Mouse (Mus musculus) liver, embryonic 16.5 days (tissue): ENCODE data around the gene Hsd3b6. TPM values are rescaled to one million over a fixed set of nuclear protein-coding genes. Genes with fewer than 3 reads are reported as not detected.

Source experiments
- ATAC-seq: fragments of 200-750 bp; cut with Nextera tagmentation; 2 replicates; pipeline ENCODE4 v1.8.0; 2017; ENCODE audit warnings: low read depth, mild to moderate bottlenecking, moderate number of reproducible peaks, moderate library complexity
- H3K27ac ChIP-seq: fragments of 300-500 bp; sonication (generic); 2 replicates; pipeline ENCODE4 v1.5.1; 2014; ENCODE audit warnings: mild to moderate bottlenecking, low read length
- H3K27me3 ChIP-seq: fragments of 300-500 bp; sonication (generic); 2 replicates; pipeline ENCODE4 v1.6.1; 2014; ENCODE audit warnings: low read depth, low read length, mixed read lengths; ENCODE audit not compliant: control insufficient read depth, insufficient read depth
- H3K36me3 ChIP-seq: fragments of 300-500 bp; sonication (generic); 2 replicates; pipeline ENCODE4 v1.6.1; 2014; ENCODE audit warnings: mild to moderate bottlenecking; ENCODE audit not compliant: control insufficient read depth, insufficient read depth
- H3K4me1 ChIP-seq: fragments of 300-500 bp; sonication (generic); 2 replicates; pipeline ENCODE4 v1.6.1; 2014; ENCODE audit warnings: low read depth, low read length, mixed read lengths; ENCODE audit not compliant: control insufficient read depth
- H3K4me2 ChIP-seq: fragments of 300-500 bp; sonication (generic); 2 replicates; pipeline ENCODE4 v1.6.1; 2014; ENCODE audit warnings: low read depth, low read length, mixed read lengths
- H3K4me3 ChIP-seq: fragments of 300-500 bp; sonication (generic); 2 replicates; pipeline ENCODE4 v1.5.1; 2014; ENCODE audit warnings: low read depth, mild to moderate bottlenecking, low read length
- H3K9ac ChIP-seq: fragments of 300-500 bp; sonication (generic); 2 replicates; pipeline ENCODE4 v1.6.1; 2014; ENCODE audit warnings: low read depth, low read length
- H3K9me3 ChIP-seq: fragments of 300-500 bp; sonication (generic); replicated peaks from 2 replicates; pipeline ENCODE4 v1.6.1; 2016; ENCODE audit warnings: low read length; ENCODE audit not compliant: control insufficient read depth
- WGBS: fragments of 180-500 bp; shearing (Covaris S2); extraction: QIAGEN DNeasy Blood & Tissue Kit; methylation state at CpG from one replicate; pipeline ENCODE4 v1.1.7; 2014; ENCODE audit not compliant: insufficient replicate concordance; 5-methylcytosine and 5-hydroxymethylcytosine counted together
- polyA plus RNA-seq: library from polyadenylated mRNA; unstranded; fragments of >200 nt; fragmentation: Nextera tagmentation; extraction: Ambion mirVana; gene quantifications from 2 replicates; pipeline ENCODE4 v1.2.1, GENCODE M21; 2015

Gene Hsd3b6
- polyA plus RNA-seq: 4.2 and 5.3 TPM in 2 replicates

DNA sequence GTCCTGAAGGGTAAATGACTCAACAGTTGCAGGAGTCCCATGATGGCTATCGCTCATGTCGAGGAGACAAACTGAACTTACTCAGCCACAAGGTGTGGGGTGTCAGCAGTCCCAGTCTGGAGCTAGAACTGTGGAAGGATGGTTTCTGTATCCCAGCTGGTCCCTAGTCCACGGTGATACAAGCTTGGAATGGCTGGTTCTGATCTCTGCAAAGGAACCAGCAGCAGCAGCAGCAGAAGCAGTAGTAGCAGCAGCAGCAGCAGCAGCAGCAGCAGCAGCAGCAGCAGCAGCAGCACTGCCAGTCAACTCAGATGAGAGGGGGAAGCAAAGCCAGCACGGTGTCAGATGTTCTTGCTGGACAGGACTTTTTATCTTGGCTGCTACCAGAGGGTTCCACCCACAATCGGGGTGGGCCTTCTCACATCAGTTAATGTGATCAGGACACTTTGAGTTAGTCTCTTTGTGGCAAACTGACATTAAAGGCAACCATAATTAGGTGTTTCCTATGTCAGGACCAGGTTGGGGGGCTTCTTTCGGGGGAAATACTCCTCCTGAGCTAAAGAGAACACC lies at the start of gene Hsd3b6:
Hsd3b6 (minus strand) TSS at position 343 of the 570 bp plus-strand sequence.
- peak; percentile 54; the same call in 1 of the 2 replicates for ATAC-seq
- H3K27me3 ChIP-seq: no peaks in the 10 kb centered on the region
- no peaks in the 10 kb centered on the region for H3K9me3 ChIP-seq
- H3K4me3 ChIP-seq: no peak within 1 kb of the TSS
- no peaks in the 10 kb centered on the region; the same call in none of the 2 replicates for H3K4me1 ChIP-seq
- H3K36me3 ChIP-seq: no peaks in the 10 kb centered on the region
- H3K9ac ChIP-seq: no peak within 1 kb of the TSS
- no peak within 1 kb of the TSS for H3K27ac ChIP-seq
- no peak within 1 kb of the TSS for H3K4me2 ChIP-seq
- WGBS: 47% methylated on average over 6 of the region's 6 CpGs

DNA sequence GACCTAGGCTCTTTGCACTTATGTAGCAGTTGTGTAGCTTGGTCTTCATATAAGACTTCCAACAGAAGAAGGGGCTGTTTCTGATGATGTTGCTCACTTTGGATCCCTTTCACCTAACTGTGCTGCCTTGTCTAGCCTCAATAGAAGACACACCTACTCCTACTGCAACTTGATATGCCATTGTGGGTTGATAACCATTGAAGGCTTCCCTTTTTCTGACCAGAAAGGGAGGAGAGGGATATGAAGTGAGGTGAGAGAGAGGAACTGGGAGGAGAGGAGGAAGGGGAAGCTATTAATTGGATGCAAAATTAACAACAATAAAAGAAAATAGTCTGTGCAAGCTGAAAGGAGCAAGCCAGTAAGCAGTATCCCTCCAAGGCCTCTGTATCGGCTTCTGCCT lies 48.6 kb upstream of the Hsd3b6 start:
- WGBS: 65% methylated on average over 1 of the region's 1 CpGs
- Histone ChIP-seq H3K9me3 (no peaks in the 10 kb centered on the region), H3K9ac (no peak overlapping the region), H3K27me3 (no peaks in the 10 kb centered on the region), H3K4me3 (no peak overlapping the region), H3K4me2 (no peak overlapping the region), H3K36me3 (no peaks in the 10 kb centered on the region), H3K4me1 (peaks cover under 1% of the 10 kb centered on the region), H3K27ac (no peak overlapping the region)
- ATAC-seq: no peak

- Histone ChIP-seq H3K36me3 (no peaks in the 10 kb centered on the region), H3K27me3 (no peaks in the 10 kb centered on the region), H3K4me2 (peak within 1 kb of the TSS; percentile 19), H3K4me1 (peaks cover 6% of the 10 kb centered on the region), H3K9me3 (no peaks in the 10 kb centered on the region), H3K9ac (peak within 1 kb of the TSS; percentile 17; the same call in 1 of the 2 replicates), H3K4me3 (peak within 1 kb of the TSS; percentile 37), H3K27ac (peak within 1 kb of the TSS; percentile 51; the same call in 1 of the 2 replicates)
- ATAC-seq: no peak
- WGBS: 58% methylated on average over 3 of the region's 3 CpGs
Measured at GRCm38 (mm10) chr3:98859576-98859975, 45.3 kb upstream of the Hsd3b6 start, which contains the start of gene Hsd3b1. Gene Hsd3b1 (minus strand): TSS chr3:98859794.

DNA sequence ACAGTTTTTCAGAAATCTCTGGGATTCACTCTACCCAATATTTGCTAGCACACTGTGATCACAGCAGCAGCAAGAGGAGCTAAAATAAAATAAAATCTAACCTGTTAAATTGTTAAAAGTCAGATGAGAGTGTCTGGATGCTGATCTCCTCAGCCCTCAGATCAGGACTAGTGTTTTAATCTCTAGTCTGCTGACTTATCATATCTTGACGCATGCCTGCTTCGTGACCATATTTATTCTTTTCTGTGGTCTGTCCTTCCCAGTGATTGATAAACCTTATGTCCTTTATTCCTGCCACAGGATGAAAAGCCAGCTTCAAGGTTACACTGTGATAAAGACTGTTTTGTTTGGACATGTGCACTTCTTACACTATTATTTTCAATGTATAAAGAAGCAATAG lies 43.8 kb upstream of the Hsd3b6 start:
- peak overlapping the region; percentile 55 for H3K27ac ChIP-seq

DNA sequence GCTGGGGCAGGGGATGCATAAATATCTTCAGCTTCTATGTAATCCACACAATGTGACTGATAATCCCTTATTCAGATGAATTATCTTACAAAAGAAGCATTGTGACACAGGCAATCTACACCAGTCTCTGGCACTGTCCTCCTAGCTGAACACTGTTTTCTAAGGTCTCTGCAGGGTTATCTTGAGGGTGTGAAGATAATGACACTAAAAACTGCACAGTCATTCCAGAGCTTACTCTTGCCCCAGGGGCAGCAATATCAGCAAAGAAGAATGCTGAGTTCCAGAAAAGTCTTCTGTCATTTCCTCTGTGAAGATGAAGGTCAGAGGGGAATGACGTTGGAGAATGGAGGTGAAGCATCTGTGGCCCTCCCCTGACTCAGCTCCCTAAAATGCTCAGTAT lies 42.6 kb upstream of the Hsd3b6 start:
- no peaks in the 10 kb centered on the region for H3K9me3 ChIP-seq
- peak; percentile 67 for ATAC-seq
- WGBS: 5% methylated on average over 1 of the region's 1 CpGs
- peak overlapping the region; percentile 38; the same call in 1 of the 2 replicates for H3K4me2 ChIP-seq
- H3K27ac ChIP-seq: peak overlapping the region; percentile 68
- no peak overlapping the region; the same call in 1 of the 2 replicates for H3K4me3 ChIP-seq
- peaks cover 10% of the 10 kb centered on the region for H3K4me1 ChIP-seq
- H3K36me3 ChIP-seq: no peaks in the 10 kb centered on the region
- no peaks in the 10 kb centered on the region for H3K27me3 ChIP-seq
- no peak overlapping the region for H3K9ac ChIP-seq

More for the DNA sequence above, 43.8 kb upstream of the Hsd3b6 start:
- H3K4me3 ChIP-seq: no peak overlapping the region
- 32% methylated on average over 2 of the region's 2 CpGs for WGBS
- H3K27me3 ChIP-seq: no peaks in the 10 kb centered on the region
- H3K4me1 ChIP-seq: peaks cover 10% of the 10 kb centered on the region
- H3K9ac ChIP-seq: no peak overlapping the region
- H3K4me2 ChIP-seq: peak overlapping the region; percentile 27; the same call in 1 of the 2 replicates
- H3K9me3 ChIP-seq: no peaks in the 10 kb centered on the region
- ATAC-seq: no peak
- H3K36me3 ChIP-seq: no peaks in the 10 kb centered on the region

GRCm38 (mm10) chr3:98855160-98855559 lies 40.9 kb upstream of the Hsd3b6 start:
- peaks cover 10% of the 10 kb centered on the region for H3K4me1 ChIP-seq
- peak overlapping the region; percentile 43 for H3K4me2 ChIP-seq
- peak overlapping the region; percentile 39; the same call in 1 of the 2 replicates for H3K9ac ChIP-seq

DNA sequence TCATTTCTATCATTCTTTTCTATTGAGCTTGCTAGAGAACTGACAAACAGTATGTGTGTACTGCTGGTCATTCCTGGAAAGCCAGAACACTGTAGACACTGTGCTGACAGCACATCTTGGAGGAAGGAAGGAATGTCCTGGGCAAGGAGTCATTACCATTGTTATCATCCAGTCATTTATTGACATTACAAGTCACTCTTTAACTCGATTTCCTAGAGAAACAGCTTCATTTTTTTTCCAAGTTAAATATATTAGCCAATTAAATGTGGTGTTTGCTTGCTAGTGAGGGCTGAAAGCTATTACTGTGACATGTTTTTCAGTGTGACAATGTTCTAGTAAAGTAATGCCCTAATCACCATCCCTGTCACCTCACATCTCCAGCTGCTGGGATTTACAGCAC lies 39.4 kb upstream of the Hsd3b6 start:
- Histone ChIP-seq H3K36me3 (no peaks in the 10 kb centered on the region), H3K27ac (no peak overlapping the region), H3K27me3 (no peaks in the 10 kb centered on the region), H3K4me3 (no peak overlapping the region), H3K9ac (no peak overlapping the region), H3K4me2 (no peak overlapping the region), H3K9me3 (no peaks in the 10 kb centered on the region), H3K4me1 (peaks cover 10% of the 10 kb centered on the region)
- WGBS: 6% methylated on average over 1 of the region's 1 CpGs
- ATAC-seq: no peak

More at GRCm38 (mm10) chr3:98855160-98855559, 40.9 kb upstream of the Hsd3b6 start:
- H3K4me3 ChIP-seq: no peak overlapping the region
- ATAC-seq: peak; percentile 93
- 35% methylated on average over 3 of the region's 3 CpGs for WGBS
- H3K27ac ChIP-seq: peak overlapping the region; percentile 77
- H3K9me3 ChIP-seq: no peaks in the 10 kb centered on the region
- H3K27me3 ChIP-seq: no peaks in the 10 kb centered on the region
- no peaks in the 10 kb centered on the region for H3K36me3 ChIP-seq

DNA sequence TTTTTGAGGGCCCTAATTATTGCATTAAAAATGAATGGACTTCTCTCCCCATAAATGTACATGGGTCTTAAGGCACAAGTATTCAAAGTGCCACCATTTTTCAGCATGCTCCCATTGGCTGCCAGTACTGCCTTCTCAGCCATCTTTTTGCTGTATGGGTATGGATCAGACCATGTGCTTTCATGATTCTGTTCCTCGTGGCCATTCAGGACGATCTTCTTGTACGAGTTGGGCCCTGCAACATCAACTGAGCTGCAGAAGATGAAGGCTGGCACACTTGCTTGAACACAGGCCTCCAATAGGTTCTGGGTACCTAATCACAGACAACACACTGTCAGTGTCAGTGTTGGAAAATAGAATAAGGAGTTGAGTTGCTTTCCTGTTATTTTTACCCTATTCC lies 38.8 kb upstream of the Hsd3b6 start:
- H3K4me1 ChIP-seq: peaks cover 10% of the 10 kb centered on the region
- WGBS: 76% methylated on average over 3 of the region's 3 CpGs

GRCm38 (mm10) chr3:98852631-98853030 lies 38.4 kb upstream of the Hsd3b6 start:
- Histone ChIP-seq H3K9me3 (no peaks in the 10 kb centered on the region), H3K27ac (no peak overlapping the region), H3K4me2 (no peak overlapping the region), H3K4me3 (no peak overlapping the region), H3K27me3 (no peaks in the 10 kb centered on the region), H3K4me1 (peaks cover 8% of the 10 kb centered on the region), H3K36me3 (no peaks in the 10 kb centered on the region), H3K9ac (no peak overlapping the region)
- no peak for ATAC-seq
- 60% methylated on average over 6 of the region's 6 CpGs for WGBS

More for the DNA sequence above, 38.8 kb upstream of the Hsd3b6 start:
- no peak overlapping the region for H3K9ac ChIP-seq
- no peak overlapping the region for H3K4me3 ChIP-seq
- no peak for ATAC-seq
- no peaks in the 10 kb centered on the region for H3K9me3 ChIP-seq
- no peaks in the 10 kb centered on the region for H3K36me3 ChIP-seq
- H3K27me3 ChIP-seq: no peaks in the 10 kb centered on the region
- no peak overlapping the region for H3K27ac ChIP-seq
- H3K4me2 ChIP-seq: no peak overlapping the region
